Mouse (Mus musculus): ENCODE measurements around the gene Gkn3.

DNA sequence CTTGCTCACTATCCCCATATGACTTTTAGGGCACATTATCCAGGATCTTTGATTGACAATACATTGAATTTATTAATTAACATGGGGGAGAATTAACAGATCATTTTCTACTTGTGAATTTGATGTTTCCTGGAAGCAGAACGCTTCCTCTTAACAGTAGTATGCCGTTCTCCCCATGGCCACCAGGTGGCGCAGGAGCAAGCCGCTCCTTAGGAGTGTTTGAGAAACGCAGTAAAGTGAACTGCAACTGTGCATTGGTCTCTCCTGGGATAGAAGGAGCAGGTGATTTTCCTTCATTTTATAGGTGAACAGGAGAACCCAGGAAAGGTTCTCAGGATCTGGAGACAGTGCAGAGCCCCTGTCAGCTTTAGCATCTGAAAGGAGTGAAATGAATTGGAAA, 10.4 kb upstream of the Gkn3 start:
- TF ChIP-seq E2F4 (IDR thresholded peaks at IDR 0.05; ENCODE audit: insufficient read depth) (no peak), POLR2A (IDR thresholded peaks at IDR 0.05; ENCODE audit: insufficient read length, low read depth) (no peak), MYOG (IDR thresholded peaks at IDR 0.05; ENCODE audit: control insufficient read depth in 1 of 3, insufficient read depth in 1 of 3, insufficient read length in 2 of 3, low read depth in 2 of 3) (no peak), POLR2AphosphoS2 (IDR thresholded peaks at IDR 0.05; ENCODE audit: insufficient read length, low read depth) (no peak), CEBPB (IDR thresholded peaks at IDR 0.05; ENCODE audit: insufficient read depth, poor library complexity, severe bottlenecking) (no peak), MYOD1 (IDR thresholded peaks at IDR 0.05; ENCODE audit: control insufficient read depth in 1 of 3, insufficient read length in 2 of 3, low read depth in 2 of 3) (no peak), MAX (IDR thresholded peaks at IDR 0.05; ENCODE audit: low read depth) (no peak), USF1 (IDR thresholded peaks at IDR 0.05; ENCODE audit: low read depth) (no peak)
